Comparison of ENCODE assay signal across 9 mouse cellular contexts in the genomic region with DNA sequence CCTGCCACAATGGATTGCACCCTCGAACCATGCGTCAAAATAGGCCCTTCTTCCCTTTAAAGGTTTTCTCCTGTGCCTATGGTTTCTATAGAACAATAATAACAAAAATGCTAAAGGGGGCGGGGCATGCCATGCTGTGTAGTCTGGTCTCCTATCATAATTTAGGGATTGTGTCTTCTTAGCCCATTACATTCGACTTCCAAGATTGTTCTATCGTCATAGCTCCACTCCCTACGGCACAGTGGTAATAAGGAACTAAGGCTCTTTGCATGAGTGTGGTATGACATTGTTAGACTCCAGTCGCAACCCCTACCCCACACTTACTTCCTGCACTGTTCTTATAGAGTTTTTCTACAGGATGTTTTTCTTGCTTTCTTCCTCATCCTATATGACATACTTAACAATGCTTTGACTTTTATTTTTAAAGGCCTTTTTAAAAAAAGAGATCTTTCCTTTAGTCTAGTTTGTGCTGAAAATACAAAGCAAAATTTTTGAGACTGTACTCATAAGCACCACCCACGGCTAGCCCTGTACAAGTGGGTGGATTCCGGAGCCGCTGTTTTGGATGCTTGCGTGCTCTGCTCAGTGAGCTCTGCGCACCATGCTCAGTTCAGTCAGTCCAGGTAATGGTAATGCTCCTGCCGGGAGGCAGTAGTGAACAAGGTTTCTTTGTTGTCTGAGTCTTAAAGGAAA. TPM values are rescaled to one million over a fixed set of nuclear protein-coding genes. Genes with fewer than 3 reads are reported as not detected.
A peak's percentile ranks its signal among the peaks of the same experiment; 100 is the strongest.
DNase-seq lines count a peak whose midpoint lies in the region; ATAC-seq lines count a peak whose summit lies in the region.
"Had no signal": no experiment of that assay in that cellular context is flagged by ENCODE, and none has a peak within 500 bp of the region (broad histone marks: within the 10 kb centered on the region; RNA-seq: fewer than 3 reads in every experiment).

No protein-coding gene starts in this region.

- peak overlapping the region; percentile 34 for H3K4me3 ChIP-seq in forebrain, embryonic 13.5 days
- 0 out of 2 replicates have a peak overlapping the region, but pooled peaks have one; percentile 4 for H3K4me3 ChIP-seq in neural tube, embryonic 11.5 days (ENCODE audit: low read depth, low read length)

- no peaks in the 10 kb centered on the region for H3K36me3 ChIP-seq in forebrain, embryonic 13.5 days (ENCODE audit: poor library complexity, severe bottlenecking)
- no peaks in the 10 kb centered on the region for H3K36me3 ChIP-seq in neural tube, embryonic 11.5 days (ENCODE audit: control insufficient read depth, insufficient read depth, low read length)

- peak overlapping the region; percentile 26; the same call in 1 of the 2 replicates for H3K9ac ChIP-seq in forebrain, embryonic 13.5 days
- H3K9ac ChIP-seq in neural tube, embryonic 11.5 days (ENCODE audit: low read length) = 0 out of 2 replicates have a peak overlapping the region, but pooled peaks have one; percentile 2

- H3K4me2 ChIP-seq in forebrain, embryonic 13.5 days = peak overlapping the region; percentile 60
- peak overlapping the region; percentile 40 for H3K4me2 ChIP-seq in neural tube, embryonic 11.5 days (ENCODE audit: low read depth)

- H3K4me1 ChIP-seq in forebrain, embryonic 13.5 days = peaks cover 19% of the 10 kb centered on the region
- no peaks in the 10 kb centered on the region; the same call in 1 of the 2 replicates for H3K4me1 ChIP-seq in neural tube, embryonic 11.5 days (ENCODE audit: control insufficient read depth, insufficient read depth, low read length)

- DNase-seq in layer of hippocampus, adult 11-12 months (ENCODE audit: low spot score) = peak; percentile 32
- no peak for DNase-seq in layer of hippocampus, adult 9-10 months (ENCODE audit: low spot score)
- DNase-seq in layer of hippocampus, postnatal 14 days (ENCODE audit: low spot score in 2 of 2) = peak; percentile 23 to 31
- DNase-seq in neural tube, embryonic 11.5 days (ENCODE audit: low spot score) = no peak
- no peak for DNase-seq in adrenal gland, postnatal 4 days (ENCODE audit: low spot score in 2 of 2)
- no peak for DNase-seq in kidney, adult 11 months
- DNase-seq in adrenal gland, postnatal 10 days = no peak

- no peak overlapping the region for H3K27ac ChIP-seq in forebrain, embryonic 13.5 days
- no peak overlapping the region for H3K27ac ChIP-seq in neural tube, embryonic 11.5 days (ENCODE audit: low read depth, low read length)

- WGBS in forebrain, embryonic 13.5 days = 24% methylated on average over 13 of the region's 13 CpGs
- WGBS in neural tube, embryonic 11.5 days = 29% methylated on average over 13 of the region's 13 CpGs

- no peaks in the 10 kb centered on the region for H3K9me3 ChIP-seq in forebrain, embryonic 13.5 days (replicated peaks)
- H3K9me3 ChIP-seq in neural tube, embryonic 11.5 days (ENCODE audit: control insufficient read depth, low read length) = no peaks in the 10 kb centered on the region

- H3K27me3 ChIP-seq in forebrain, embryonic 13.5 days = peaks cover 14% of the 10 kb centered on the region; the same call in 1 of the 2 replicates
- H3K27me3 ChIP-seq in neural tube, embryonic 11.5 days (ENCODE audit: control insufficient read depth, insufficient read depth, low read length) = no peaks in the 10 kb centered on the region

- peak; percentile 85 for ATAC-seq in forebrain, embryonic 13.5 days
- ATAC-seq in neural tube, embryonic 11.5 days (ENCODE audit: insufficient read depth, low FRiP score, low TSS enrichment) = peak; percentile 80; the same call in 1 of the 2 replicates

RNA-seq across cellular contexts. Expression of gene Mtnr1a, which starts 40.6 kb away (rescaled TPM):
- polyA plus RNA-seq in forebrain, embryonic 13.5 days (2015; fragmentation: Nextera tagmentation; extraction: Ambion mirVana) = 0.17 and 0.18 TPM in 2 replicates
- not detected for total RNA-seq in layer of hippocampus, postnatal 14 days (2021)
- polyA plus RNA-seq in neural tube, embryonic 11.5 days (2014; fragmentation: Nextera tagmentation; extraction: Ambion mirVana) = 0.15 TPM in 1 of 2 replicates, not detected in the other
- total RNA-seq in adrenal gland, postnatal 4 days (2021) = under 1 TPM in 1 of 2 experiments, not detected in 1; 0.36 TPM
- under 1 TPM in 1 of 2 experiments, not detected in 1; 0.15 TPM for total RNA-seq in adrenal gland, postnatal 10 days (2021)
- total RNA-seq: layer of hippocampus, postnatal 25 days had no signal

Comparison
In these comparisons a context has a peak if more than half of its experiments do, and no peak if none do; other contexts are left out.
1. DNase-seq: peak in layer of hippocampus, adult 11-12 months (single experiment) and layer of hippocampus, postnatal 14 days (2 of 2); none in layer of hippocampus, adult 9-10 months (single experiment), neural tube, embryonic 11.5 days (single experiment), adrenal gland, postnatal 4 days (0 of 2), kidney, adult 11 months (single experiment) and adrenal gland, postnatal 10 days (single experiment).